Mouse (Mus musculus) c-Kit-positive CD71-positive TER-119-negative erythroid progenitor cells, embryonic 14.5 days (primary cell): ENCODE measurements around the gene Dusp10.

Experiments
- DNase-seq: peaks from one replicate; pipeline ENCODE4 v3.0.0-alpha.2; 2013; ENCODE audit warnings: low read depth

Dusp10 gene

GRCm38 (mm10) chr1:184100927-184101749 is 88.0 kb downstream of the Dusp10 start:
- no peak for DNase-seq

- no peak for DNase-seq
These were observed 88.6 kb downstream of the Dusp10 start for GRCm38 (mm10) chr1:184101750-184102046.

- DNase-seq = no peak
These were observed 93.7 kb downstream of the Dusp10 start for GRCm38 (mm10) chr1:184106832-184107231.

GRCm38 (mm10) chr1:184107448-184107847 is 94.3 kb downstream of the Dusp10 start:
- DNase-seq = no peak

GRCm38 (mm10) chr1:184108254-184108653 is 95.2 kb downstream of the Dusp10 start:
- no peak for DNase-seq

GRCm38 (mm10) chr1:184117586-184117985 is 104.5 kb downstream of the Dusp10 start:
- no peak for DNase-seq

GRCm38 (mm10) chr1:184117991-184118390 is 104.9 kb downstream of the Dusp10 start:
- DNase-seq = no peak

GRCm38 (mm10) chr1:184118586-184118985 is 105.5 kb downstream of the Dusp10 start:
- DNase-seq = no peak
